Mouse (Mus musculus): Measurements from ENCODE around the gene Dnajc11. TPM values are rescaled to one million over a fixed set of nuclear protein-coding genes. Genes with fewer than 3 reads are reported as not detected.

Dnajc11 gene
- polyA plus RNA-seq, 1 experiment from 2014 or later: 92.5 TPM

DNA sequence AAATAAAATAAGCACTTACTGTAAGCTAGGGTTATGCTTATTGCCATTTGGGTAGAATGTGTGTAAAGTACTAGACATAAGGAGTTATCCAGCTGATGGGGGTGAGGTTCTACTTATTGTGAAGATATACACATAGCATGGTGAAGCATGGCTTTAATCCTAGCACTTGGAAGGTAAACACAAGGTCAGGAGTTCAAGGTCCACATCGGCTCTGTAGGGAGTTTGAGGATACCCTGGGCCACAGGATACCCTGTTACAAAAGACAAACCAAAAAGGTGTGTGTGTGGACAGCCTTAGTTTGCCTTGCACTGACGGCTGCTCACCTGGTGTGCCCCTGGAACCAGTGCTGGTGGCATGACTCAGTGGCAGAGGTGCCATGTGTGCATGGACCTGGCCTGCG lies 4.6 kb downstream of the Dnajc11 start:
- 92% methylated on average over 3 of the region's 3 CpGs for WGBS
- Histone ChIP-seq H3K4me1 (peaks cover 17% of the 10 kb centered on the region), H3K36me3 (replicated peaks) (no peaks in the 10 kb centered on the region), H3K9ac (no peak overlapping the region), H3K4me2 (no peak overlapping the region), H3K27ac (no peak overlapping the region), H3K9me3 (no peaks in the 10 kb centered on the region), H3K27me3 (replicated peaks) (no peaks in the 10 kb centered on the region), H3K4me3 (no peak overlapping the region)
- no peak for ATAC-seq (replicated peaks)

DNA sequence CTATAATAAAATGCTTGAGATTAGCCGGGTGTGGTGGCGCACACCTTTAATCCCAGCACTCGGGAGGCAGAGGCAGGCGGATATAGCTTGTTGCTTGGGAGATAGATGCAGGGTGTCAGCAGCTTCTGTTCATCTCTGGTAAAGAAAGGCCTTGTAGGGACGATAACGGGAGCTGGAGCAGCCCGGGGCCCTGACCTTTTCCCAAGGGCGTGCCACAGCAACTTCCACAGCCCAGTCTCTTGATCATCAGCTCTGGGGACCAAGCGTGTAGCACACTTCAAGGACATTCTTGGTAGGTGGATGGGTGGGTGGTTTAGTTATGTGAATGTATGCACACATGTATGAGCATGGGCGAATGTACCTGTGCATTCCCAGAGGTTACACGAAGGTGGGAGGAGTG lies 12.7 kb downstream of the Dnajc11 start:
- Histone ChIP-seq H3K4me3 (no peak overlapping the region), H3K27ac (no peak overlapping the region), H3K4me2 (no peak overlapping the region), H3K9me3 (no peaks in the 10 kb centered on the region), H3K36me3 (replicated peaks) (no peaks in the 10 kb centered on the region), H3K27me3 (replicated peaks) (no peaks in the 10 kb centered on the region), H3K9ac (no peak overlapping the region), H3K4me1 (no peaks in the 10 kb centered on the region)
- no peak for ATAC-seq (replicated peaks)
- 90% methylated on average over 11 of the region's 11 CpGs for WGBS

DNA sequence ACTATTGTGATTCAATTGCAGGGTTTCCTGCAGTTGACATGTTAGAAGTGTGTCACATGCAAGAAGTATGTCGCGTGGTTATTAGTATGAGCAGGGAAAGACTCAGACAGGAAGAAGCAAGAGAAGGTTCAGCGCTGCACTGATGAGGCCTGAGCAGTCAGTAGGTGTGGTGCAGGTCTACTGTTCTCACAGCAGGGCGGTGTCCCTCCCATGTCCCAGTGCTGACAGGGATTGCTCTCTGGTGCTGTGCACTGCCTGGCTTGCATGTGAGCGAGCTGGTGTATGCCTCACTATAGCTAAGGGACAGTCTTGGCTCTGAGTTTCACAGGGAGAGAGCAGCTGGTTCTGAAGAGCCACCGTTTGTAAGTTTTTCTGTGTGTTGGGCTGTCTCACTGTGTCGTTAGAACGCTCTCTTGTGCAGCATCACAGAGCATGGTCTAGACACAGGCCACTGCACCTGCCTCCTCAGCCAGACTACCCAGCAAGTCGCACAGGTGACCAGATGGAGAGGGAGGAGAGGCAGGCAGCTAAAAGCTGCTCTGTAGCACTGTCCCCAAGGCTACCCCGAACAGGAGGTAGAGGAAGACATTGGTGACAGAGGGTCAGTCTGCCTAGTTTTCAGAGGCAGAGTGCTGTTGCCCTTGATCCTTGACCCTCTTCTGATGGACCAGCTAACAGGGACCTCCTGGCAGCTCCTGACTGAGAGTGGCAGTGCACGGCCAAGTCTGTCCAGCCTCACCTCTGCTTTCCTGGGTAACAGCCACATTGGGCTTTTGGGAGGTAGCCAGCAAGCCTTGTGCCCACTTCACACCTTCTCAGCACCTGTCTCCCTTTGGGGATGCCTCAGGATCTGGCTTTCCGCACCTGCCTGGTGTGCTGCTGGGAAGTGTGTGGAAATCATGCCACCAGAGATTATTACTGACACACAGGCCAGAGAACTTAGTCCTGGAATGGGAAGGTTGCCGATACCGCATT lies 15.3 kb downstream of the Dnajc11 start:
- Histone ChIP-seq H3K9me3 (no peaks in the 10 kb centered on the region), H3K4me3 (no peak overlapping the region), H3K27ac (no peak overlapping the region), H3K4me1 (no peaks in the 10 kb centered on the region), H3K36me3 (replicated peaks) (peaks cover 10% of the 10 kb centered on the region; the same call in 1 of the 2 replicates), H3K9ac (no peak overlapping the region), H3K4me2 (no peak overlapping the region), H3K27me3 (replicated peaks) (no peaks in the 10 kb centered on the region)
- 93% methylated on average over 14 of the region's 14 CpGs for WGBS
- no peak for ATAC-seq (replicated peaks)

DNA sequence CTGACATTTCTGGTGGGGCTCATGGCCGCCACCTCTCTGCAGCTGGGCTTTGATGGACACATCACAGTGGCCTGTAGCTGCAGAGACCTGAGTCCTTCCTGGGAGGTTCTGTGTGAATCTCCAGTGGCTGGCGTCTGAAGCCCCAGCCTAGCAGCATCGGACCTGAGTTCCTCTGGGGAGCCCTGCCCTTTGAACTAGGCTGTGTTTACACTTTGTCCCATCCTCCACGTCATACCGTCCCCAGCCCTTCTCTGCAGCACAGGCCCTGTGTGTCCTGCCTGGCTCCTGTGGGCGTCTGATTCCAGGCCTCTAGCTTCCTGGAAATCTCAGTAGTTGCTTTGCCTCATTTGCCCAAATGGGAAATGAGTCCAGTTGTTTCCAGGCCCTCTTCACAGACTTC lies 19.7 kb downstream of the Dnajc11 start:
- peaks cover 32% of the 10 kb centered on the region for H3K36me3 ChIP-seq (replicated peaks)
- no peak overlapping the region for H3K4me2 ChIP-seq
- no peak overlapping the region for H3K9ac ChIP-seq
- no peaks in the 10 kb centered on the region for H3K27me3 ChIP-seq (replicated peaks)
- no peak overlapping the region for H3K4me3 ChIP-seq
- H3K9me3 ChIP-seq: no peaks in the 10 kb centered on the region
- H3K4me1 ChIP-seq: no peaks in the 10 kb centered on the region
- no peak overlapping the region for H3K27ac ChIP-seq
- no peak for ATAC-seq (replicated peaks)
- 92% methylated on average over 6 of the region's 6 CpGs for WGBS

DNA sequence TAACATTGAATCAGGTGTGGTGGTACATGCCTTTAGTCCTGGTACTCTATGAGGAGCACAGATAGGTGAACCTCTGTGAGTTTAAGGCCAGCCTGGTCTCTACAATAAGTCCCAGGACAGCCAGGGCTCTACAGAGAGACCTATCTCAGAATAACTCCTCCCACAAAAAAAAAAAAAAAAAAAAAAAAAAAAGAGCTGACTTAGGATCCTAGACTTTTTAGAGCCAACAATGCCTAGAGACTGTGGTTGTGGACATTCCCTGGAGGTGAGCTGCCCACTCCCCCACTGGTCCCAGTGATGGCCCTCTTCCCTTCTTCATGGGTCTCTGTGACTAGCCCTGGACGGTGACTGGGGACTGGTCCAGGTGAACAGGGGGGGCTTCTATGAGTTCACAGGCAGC lies 22.3 kb downstream of the Dnajc11 start:
- no peak for ATAC-seq (replicated peaks)
- no peaks in the 10 kb centered on the region for H3K27me3 ChIP-seq (replicated peaks)
- no peak overlapping the region for H3K27ac ChIP-seq
- H3K36me3 ChIP-seq (replicated peaks): peaks cover 38% of the 10 kb centered on the region
- no peak overlapping the region for H3K4me3 ChIP-seq
- no peaks in the 10 kb centered on the region for H3K9me3 ChIP-seq
- no peaks in the 10 kb centered on the region for H3K4me1 ChIP-seq
- no peak overlapping the region for H3K4me2 ChIP-seq
- H3K9ac ChIP-seq: no peak overlapping the region
- WGBS: 91% methylated on average over 1 of the region's 1 CpGs

DNA sequence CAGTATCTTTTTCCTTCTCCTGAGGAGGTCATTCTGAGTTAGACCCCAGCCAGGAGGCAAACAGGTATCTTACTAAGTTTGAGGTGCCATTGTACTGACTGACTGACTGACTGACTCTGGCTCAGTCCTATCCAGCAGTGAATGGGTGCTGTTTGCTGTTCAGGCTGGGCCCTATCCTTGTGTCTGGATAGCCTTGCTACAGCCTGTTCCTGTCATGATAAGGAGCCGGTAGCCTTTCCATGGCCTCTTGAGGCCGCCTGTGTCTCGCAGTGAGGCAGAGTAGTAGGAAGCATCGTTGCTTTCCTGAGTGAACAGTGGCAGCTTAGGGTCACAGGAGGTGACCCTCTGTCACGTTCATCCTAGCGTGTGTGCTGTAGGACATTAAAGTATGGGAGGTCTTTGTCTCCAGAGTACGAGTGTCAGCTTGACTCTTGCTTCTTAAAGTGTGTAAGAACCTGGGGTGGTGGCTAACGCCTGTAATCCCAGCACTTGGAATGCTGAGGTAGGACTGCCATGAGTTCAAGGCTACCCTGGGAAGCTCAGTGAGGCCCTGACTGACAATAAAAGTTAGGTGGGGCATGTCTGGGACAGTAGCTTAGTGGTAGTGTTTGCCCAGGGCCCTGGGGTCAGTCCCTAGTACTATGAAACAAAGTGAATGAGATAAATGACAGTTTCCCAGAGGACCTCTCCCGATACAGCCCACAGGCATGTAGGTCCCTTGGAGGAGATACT lies 24.3 kb downstream of the Dnajc11 start:
- H3K36me3 ChIP-seq (replicated peaks): peaks cover 38% of the 10 kb centered on the region

DNA sequence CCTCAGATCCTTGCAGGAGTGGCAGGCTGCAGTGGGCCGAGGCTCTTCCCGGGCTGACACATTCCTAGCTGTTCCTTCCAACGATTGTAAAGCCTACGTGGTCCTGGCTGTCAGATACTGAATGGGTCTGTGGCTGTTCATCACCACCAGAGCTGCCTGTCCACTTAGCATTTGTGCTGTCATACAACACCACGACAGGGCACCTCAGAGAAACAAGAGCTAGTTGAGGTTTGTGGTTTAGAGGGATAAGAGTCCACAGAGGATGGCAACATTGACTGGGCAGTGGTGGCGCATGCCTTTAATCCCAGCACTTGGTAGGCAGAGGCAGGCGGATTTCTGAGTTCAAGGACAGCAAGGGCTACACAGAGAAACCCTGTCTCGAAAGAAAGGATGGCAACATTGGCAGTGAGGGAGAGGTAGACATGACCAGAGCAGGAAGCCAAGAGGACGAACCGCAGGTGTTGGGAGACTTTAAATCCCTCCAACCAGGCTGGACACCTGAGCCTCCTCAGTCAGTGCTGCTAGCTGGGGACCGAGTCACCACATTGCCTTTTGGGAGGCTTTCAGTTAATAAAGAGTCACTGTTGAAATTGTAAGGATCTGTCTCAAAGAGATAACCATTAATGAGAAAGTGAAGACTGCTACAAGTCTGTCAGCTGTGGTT lies 26.5 kb downstream of the Dnajc11 start:
- H3K36me3 ChIP-seq (replicated peaks): peaks cover 31% of the 10 kb centered on the region

More for the DNA sequence above, 24.3 kb downstream of the Dnajc11 start:
- WGBS: 92% methylated on average over 9 of the region's 9 CpGs
- no peak for ATAC-seq (replicated peaks)
- Histone ChIP-seq H3K27me3 (replicated peaks) (no peaks in the 10 kb centered on the region), H3K4me1 (no peaks in the 10 kb centered on the region), H3K9ac (no peak overlapping the region), H3K27ac (no peak overlapping the region), H3K4me3 (no peak overlapping the region), H3K9me3 (no peaks in the 10 kb centered on the region), H3K4me2 (no peak overlapping the region)

DNA sequence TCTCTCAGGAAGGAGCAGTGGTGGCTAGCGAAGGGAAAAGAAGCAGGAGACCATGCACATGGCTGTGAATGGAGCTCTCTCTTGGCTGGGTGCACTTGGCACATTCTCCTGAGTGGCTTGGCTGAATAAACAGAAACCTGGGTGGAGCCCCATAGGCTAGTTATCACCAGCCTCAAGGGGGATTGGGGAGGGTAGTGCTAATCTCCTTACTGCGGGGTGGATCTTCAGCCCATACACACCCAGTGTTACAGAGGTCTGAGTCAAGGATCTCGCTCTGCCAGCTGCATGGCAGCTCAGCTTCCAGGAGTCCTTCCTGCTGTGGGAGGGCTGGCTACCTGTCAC lies 27.0 kb downstream of the Dnajc11 start:
- H3K27me3 ChIP-seq (replicated peaks): no peaks in the 10 kb centered on the region
- H3K9me3 ChIP-seq: no peaks in the 10 kb centered on the region
- no peak overlapping the region for H3K4me2 ChIP-seq
- no peak overlapping the region for H3K9ac ChIP-seq
- no peak overlapping the region for H3K27ac ChIP-seq
- ATAC-seq (replicated peaks): no peak
- H3K36me3 ChIP-seq (replicated peaks): peaks cover 31% of the 10 kb centered on the region
- H3K4me1 ChIP-seq: no peaks in the 10 kb centered on the region
- H3K4me3 ChIP-seq: no peak overlapping the region
- 79% methylated on average over 3 of the region's 3 CpGs for WGBS

More for the DNA sequence above, 26.5 kb downstream of the Dnajc11 start:
- H3K4me1 ChIP-seq: no peaks in the 10 kb centered on the region
- H3K4me2 ChIP-seq: no peak overlapping the region
- no peaks in the 10 kb centered on the region for H3K27me3 ChIP-seq (replicated peaks)
- no peaks in the 10 kb centered on the region for H3K9me3 ChIP-seq
- H3K9ac ChIP-seq: no peak overlapping the region
- WGBS: 91% methylated on average over 11 of the region's 11 CpGs
- H3K4me3 ChIP-seq: no peak overlapping the region
- ATAC-seq (replicated peaks): no peak
- no peak overlapping the region for H3K27ac ChIP-seq

DNA sequence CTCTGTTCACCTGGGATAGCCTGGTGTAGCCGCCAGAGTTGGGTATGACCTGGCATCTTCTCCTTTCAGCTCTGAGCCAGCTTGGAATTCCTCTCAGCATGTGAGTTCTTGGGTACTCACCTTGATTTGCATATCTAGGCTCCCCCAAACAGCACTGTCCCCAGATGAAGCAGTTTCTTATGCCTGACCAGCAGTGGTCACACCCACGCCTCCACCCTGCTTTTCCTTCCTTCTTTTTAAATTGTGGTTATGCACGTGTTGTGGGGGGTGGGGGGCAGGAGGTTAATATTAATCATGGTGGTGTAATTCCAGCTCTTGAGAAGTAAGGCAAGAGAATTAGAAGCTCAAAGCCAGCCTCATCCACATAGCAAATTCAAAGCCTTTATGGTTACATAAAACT lies 29.3 kb downstream of the Dnajc11 start:
- H3K27ac ChIP-seq: no peak overlapping the region
- no peaks in the 10 kb centered on the region for H3K9me3 ChIP-seq
- no peak for ATAC-seq (replicated peaks)
- 96% methylated on average over 3 of the region's 3 CpGs for WGBS
- no peaks in the 10 kb centered on the region for H3K4me1 ChIP-seq
- H3K4me2 ChIP-seq: no peak overlapping the region
- H3K4me3 ChIP-seq: no peak overlapping the region
- peaks cover 15% of the 10 kb centered on the region; the same call in 1 of the 2 replicates for H3K36me3 ChIP-seq (replicated peaks)
- no peak overlapping the region for H3K9ac ChIP-seq
- H3K27me3 ChIP-seq (replicated peaks): no peaks in the 10 kb centered on the region

DNA sequence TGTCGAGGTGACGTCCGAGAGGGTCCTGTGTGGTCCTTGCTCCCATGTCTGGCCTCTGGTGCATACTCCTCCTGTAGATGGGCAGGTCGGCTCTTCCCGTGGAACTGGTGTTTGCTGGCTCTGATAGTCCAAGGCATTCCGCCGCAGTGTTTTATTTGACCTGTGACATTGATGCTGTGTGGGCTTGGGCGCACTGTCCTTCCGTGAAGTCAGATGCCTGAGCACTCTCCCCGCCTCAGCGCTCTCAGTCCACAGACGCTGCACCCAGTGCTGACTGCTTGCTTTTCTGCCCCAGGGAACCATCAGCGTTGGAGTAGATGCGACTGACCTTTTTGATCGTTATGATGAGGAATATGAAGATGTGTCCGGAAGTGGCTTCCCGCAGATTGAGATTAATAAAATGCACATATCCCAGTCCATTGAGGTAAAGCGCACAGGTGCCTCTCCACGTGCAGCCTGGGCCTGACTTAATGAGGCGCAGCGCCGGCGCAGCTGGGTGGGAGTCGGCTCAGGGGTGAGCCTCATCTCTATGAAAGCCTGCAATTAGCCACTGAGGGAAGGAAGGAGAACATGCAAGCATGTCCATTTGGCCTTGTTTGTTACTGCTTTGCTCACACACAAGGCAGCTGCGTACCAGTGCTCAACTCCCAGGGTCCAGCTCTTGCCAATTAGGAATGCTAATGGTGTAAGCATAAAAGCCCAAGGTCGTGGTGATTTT lies 34.9 kb downstream of the Dnajc11 start:
- Histone ChIP-seq H3K9ac (no peak overlapping the region), H3K36me3 (replicated peaks) (peaks cover 11% of the 10 kb centered on the region; the same call in 1 of the 2 replicates), H3K4me3 (no peak overlapping the region), H3K4me2 (no peak overlapping the region), H3K9me3 (no peaks in the 10 kb centered on the region), H3K27me3 (replicated peaks) (no peaks in the 10 kb centered on the region), H3K4me1 (no peaks in the 10 kb centered on the region), H3K27ac (no peak overlapping the region)
- ATAC-seq (replicated peaks): no peak
- WGBS: 79% methylated on average over 26 of the region's 26 CpGs

DNA sequence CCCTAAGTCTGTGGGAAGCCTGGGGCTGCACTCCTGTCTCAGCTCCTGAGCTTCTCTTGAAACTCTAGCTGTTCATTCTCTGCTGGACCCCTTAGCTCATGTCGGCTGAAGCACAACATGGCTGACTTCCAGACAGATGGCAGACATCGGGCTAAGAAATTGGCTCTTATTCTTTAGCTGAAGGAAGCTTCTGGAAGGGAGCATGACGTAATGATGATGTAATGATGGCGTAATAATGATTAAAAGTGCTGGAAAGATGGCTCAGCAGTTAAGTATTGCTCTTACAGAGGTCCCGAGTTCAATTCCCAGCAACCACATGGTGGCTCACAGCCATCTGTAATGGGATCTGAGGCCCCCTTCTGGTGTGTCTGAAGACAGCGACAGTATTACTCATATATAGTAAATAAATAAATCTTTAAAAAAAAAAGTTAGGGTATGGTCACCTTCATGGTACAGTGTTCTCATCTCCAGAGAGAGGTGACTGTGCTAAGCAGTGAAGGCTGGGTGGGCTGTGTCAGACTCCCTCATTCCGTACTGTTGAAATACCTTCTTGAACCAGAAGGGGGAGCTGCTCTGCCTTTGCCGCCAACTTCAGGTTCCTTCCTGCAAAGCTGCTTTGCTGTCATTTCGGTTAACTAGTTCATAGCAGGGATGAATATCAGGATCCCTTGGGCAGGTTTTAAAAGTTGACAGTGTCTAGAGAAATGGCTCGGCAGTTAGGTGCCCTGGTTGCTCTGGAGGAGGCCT lies 38.9 kb downstream of the Dnajc11 start:
- 69% methylated on average over 10 of the region's 10 CpGs for WGBS
- no peaks in the 10 kb centered on the region for H3K9me3 ChIP-seq
- H3K36me3 ChIP-seq (replicated peaks): peaks cover 24% of the 10 kb centered on the region; the same call in 1 of the 2 replicates
- no peak overlapping the region for H3K4me2 ChIP-seq
- H3K4me1 ChIP-seq: no peaks in the 10 kb centered on the region
- H3K27ac ChIP-seq: no peak overlapping the region
- no peak for ATAC-seq (replicated peaks)
- H3K4me3 ChIP-seq: no peak overlapping the region
- no peak overlapping the region for H3K9ac ChIP-seq
- no peaks in the 10 kb centered on the region for H3K27me3 ChIP-seq (replicated peaks)

All from midbrain, embryonic 15.5 days (tissue).